Mouse (Mus musculus) adrenal gland, adult 8-10 months (tissue): Measurements from ENCODE around the gene Cyth1. TPM values are rescaled to one million over a fixed set of nuclear protein-coding genes. Genes with fewer than 3 reads are reported as not detected.

ENCODE experiments used
- DNase-seq: peaks from one replicate; pipeline ENCODE4 v3.0.0; 2022
- total RNA-seq, 4 experiments: library from RNA; stranded (reverse); gene quantifications; 2 replicates each; pipeline ENCODE4 v1.2.4; 2022

Cyth1 gene
- total RNA-seq, 4 experiments from 2014 or later = 23.4 to 28.1 (median 24.4) TPM

DNA sequence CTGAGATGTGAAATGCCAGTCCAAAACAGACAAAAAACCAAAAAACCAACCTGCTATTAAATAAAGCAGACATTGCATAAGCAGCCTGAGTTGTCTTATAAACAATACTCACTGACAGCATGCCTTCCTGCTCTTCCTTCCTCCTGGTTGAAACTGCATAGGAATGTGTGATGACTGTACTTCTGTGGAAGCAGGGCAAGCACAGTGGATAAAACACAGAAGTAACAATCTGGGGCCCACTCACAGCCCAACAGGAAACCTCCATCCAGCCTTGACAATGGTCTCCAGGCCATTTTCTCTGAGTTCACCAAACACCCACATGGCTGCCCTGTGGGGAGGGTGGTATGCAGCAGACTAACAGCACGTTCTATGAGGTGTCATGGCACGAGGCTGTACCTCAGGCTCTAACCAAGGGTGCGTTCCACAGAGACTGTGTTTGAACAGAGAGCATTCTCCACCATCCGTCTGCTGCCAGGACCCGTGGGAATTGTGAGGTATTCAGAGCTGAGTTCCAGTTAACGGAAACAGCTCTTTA is 26.0 kb downstream of the Cyth1 start:
- no peak for DNase-seq

DNA sequence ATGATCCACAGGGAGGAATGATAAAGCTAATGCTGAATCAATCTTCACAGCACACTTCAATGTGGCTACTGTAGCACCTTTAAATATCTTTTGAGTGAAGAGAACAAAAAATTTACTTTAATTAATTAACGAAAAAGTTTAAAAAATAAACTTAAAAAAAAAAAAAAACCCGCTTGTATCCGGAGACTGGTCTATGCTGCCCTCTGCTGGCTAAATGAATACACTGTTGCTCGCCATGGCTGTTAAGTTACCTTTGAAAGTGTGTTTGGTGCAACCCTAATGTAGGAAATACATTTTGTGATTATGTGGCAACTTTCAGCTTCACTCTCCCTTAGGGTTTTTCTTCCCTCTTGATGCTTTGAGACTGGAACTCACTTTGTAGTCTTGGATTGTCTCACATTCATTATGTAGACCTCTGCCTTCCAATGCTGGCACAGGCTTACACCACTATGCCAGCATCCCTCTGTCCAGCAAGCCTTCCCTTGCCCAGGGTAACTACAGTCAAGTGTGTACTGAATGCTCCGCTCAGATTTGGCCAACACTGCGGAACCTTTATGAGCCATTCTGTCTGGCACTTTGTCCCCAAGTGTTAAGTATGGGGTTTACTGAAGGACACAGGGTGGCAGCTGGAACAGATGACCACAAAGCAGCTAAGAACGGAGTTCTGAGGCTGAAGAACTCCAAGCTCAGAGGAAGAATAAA is 27.7 kb downstream of the Cyth1 start:
- DNase-seq = no peak

DNA sequence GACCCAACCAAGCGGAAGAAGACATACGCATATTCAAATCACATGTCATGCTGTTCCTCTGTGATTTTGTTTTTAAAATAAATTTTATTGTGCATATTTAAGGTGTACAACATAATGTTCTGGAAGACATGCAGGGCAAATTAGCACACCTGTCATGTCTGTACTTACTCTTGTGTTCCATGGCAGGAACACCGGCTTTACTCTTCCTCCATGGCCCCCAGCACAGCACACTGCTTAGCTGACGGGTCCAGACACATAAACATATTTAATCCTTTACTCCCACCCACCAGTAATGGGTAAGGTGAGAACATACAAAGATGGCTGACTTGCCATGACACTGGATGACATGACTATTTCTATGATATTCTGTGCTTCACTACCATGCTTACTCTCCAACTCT is 29.3 kb downstream of the Cyth1 start:
- no peak for DNase-seq

DNA sequence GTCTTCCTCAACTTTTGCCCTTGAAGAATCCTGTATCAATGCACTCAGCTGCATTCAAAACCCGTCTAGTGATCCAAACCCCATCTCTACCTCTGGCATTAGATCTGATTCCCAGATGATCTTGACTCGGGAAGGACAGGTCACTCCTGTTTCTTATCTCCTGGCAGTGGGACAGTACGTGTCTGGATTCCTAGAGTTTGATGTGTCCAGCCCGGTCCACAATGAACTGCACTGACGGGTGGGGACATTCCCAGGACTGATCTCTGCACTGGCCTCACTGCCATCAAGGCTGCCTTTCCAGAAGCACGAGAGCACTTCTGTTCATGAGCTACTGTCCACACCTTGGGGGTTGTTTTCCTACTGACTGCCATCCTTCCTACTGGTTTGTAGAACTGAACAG is 31.9 kb downstream of the Cyth1 start:
- no peak for DNase-seq

DNA sequence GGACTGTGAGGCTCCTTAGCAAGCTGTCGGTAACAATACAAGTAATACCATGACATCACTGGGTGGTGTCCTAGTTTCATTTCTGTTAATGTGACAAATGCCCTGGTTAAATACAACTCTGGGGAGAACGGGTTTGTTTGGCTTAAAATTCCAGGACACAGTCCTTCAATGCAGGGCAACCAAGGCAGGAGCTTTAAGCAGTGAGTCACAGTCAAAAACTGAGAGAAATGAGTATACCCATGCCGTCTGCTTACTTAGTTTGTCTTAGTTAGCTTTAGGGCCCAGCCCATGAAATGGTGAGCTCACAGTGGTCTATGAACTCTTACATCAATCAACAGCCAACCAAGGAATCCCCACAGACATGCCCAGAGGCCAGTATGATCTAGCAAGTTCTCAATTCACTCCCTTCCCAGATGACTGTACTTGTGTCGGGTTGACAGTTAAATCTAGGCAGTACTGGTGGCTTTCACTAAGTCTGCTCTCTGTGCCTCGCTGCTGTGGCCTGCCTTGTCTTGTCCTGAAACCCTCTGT is 32.4 kb downstream of the Cyth1 start:
- DNase-seq = no peak

DNA sequence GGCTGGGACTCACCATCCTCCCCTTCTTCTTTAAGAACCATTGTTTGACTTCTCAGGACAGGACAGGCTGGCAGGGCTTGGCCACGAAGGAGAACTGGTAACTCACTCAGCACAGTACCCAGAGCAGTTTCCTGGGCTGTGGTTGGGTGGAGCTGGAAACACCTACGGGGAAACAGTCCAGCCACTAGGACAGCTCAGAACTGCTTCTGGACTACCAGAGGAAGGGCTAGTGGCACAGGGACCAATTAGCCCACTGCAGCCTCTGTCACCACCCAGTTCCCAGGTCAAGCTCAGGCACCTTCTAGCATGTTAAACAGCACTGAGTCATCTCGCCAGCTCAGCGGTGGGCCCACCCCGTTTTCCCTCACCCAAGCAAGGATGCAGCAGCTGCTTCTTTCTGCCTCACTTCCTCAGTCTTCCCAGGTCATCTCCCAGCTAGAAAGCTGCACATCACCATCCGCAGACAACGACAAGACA is 35.7 kb downstream of the Cyth1 start:
- DNase-seq = no peak

DNA sequence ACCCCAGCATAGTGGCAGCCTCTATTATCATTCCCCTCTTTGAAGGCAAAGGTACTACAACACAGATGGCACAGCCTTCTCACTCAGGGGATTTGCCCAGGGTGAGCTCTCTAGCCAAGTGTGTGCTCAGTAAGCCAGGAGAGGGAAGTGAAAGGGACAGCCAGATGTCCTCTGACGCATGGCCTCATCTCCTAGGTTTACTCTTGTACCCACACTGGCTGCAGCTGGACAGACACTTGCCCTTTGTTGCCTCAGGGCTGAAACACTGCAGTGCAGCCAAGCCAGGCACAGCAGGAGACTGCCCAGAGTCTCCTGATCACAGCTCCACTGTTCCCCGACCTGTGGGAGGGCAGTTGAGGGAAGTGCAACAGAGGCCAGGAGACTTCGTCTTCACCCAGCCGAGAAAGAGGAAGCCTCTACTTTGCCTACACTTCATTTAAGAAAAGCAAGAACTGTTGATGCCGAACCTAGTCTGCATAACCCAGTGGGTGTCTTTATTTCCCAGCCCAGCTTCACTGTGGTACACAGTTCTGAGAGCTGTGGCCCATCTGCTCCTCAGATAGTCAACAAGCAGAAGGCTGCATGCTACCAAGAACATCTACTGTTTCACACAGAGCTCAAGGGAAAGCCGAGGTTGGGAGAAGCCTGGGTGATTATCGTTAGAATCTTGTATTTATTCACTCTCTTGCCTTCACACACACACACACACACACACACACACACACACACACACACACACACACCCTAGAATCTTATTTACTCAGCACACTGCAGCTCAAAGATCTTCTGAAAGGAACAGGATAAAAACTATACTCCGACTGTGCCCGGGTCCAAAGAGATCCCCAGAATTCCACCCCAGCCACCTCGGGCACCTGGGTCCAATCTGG is 36.4 kb downstream of the Cyth1 start:
- no peak for DNase-seq

DNA sequence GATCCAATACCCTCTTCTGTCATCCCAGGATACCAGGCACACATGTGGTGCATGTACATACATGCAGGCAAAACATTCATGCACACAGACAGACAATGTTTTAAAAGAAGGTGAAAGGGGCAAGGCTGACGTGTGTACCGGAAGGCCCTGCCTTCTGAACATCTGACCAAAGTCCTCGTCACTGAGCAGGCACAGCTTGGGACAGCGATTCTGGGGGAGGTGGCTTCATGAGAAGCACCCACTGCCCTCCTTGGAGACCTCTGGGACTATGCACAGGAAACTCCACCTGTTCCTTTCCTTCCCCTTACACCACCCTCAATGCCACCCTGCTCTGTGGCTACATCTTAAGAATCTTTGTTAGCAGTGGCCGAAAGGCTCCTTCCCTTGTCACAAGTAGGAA is 37.4 kb downstream of the Cyth1 start:
- DNase-seq = no peak

DNA sequence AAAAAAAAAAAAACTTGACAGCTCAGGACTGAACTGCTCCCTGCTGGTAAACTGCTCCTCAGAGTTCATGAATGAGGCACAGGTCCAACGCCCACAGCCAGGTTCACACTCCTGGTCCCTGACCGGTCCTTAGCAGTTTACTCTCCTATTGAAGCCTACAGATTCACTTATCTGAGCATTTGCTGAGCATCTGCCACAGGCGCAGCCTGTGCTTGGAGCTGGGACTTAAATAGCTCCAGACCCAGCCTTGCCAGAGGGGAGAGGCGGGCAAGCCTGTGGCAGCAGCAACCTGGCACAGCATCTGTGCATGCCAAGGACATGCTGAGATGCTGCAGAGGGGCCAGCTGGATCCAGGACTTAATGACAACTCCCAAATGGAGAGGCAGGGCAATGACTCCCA is 38.3 kb downstream of the Cyth1 start:
- no peak for DNase-seq

DNA sequence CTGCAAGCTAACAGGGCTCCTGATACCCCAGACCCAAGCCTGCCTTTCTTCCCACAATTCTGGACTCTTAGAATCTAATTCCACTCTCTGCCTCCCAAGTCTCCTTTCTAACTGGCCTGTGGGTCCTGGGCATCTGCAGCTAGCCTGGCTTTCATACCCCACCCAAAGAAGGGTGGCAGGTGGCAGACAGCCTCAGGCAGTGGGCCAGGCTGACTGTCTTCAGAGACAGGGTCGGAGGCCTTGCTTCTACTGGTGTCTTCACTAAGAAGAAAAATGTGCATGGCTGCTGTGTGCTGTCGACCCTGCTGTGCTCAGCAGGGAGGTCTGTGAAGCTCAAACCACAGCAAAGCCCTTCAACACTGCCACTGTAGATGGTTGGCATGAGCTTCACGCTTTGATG is 39.0 kb downstream of the Cyth1 start:
- no peak for DNase-seq

DNA sequence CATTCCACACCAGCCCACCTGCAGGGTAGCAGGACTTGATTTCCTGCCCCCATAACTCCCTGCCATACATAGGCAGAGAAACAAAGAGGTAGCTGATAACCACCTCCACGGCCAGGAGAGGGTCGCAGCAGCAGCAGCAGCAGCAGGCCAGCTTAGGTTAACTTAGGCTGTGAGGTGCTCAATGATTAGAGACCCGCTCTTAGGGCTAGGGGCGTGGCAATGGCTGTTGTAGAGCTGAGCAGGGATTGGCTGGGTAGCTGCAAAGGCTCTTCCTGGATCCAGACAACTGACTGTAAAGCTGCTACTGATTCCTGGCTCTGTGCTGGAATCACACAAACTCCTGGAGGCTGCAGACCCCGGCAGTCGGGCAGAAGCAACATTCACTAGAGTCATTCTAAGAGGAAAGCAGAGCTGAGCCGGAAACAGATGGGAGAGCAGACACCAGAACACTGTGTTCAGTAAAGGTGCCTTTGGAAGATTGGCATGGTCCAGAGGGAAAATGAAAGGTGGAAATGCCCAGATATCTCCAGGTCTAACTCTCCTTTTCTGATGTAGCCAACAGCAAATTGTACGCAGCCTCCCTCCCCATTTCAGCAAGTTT is 39.6 kb downstream of the Cyth1 start:
- no peak for DNase-seq

DNA sequence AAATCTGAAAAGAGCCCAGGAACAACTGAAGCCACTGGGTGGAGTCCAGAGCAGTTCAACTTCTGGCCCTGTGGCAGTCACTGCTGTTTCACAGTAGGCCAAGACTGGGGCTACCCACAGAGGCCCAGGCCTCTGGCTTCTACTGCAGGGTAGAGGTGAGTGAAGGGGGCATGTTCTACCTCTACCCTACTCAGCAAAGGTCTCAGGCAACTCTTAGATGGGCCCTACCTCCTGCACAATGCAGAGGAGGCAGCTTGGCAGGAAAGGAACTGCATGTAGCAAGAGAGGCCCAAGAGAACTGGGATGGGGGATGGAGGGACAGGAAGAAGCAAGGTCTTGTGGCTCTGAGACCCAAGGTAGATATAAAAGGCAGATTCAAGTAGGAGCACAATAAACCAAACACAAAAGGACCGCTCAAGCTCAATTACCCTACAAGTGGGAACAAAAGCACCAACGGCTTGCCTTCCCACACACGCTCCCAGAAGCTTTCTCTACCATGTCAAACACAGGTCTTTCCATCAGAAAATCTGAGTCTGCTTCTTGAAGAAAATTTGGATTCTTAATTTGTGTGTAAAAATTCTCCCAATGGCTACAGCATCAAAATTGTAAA is 40.9 kb downstream of the Cyth1 start:
- no peak for DNase-seq

DNA sequence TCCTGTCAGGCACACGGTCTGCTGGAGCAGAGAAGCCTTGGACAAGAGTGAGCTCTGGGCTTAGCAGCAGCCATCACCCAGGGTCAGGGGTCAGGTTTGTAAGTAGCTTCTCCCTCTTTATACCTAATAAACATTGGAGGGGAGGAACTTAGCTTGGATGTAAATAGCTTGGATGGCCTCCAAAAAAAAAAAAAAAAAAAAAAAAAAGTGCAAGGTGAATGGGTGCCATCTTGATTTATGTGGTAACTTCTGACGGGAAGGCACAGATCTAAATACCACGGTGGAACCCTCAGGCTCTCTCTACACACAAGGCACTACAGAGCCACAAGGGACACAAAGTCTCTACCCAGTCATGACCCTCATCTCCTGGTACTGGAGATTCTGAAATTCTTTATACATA is 42.1 kb downstream of the Cyth1 start:
- DNase-seq = no peak

DNA sequence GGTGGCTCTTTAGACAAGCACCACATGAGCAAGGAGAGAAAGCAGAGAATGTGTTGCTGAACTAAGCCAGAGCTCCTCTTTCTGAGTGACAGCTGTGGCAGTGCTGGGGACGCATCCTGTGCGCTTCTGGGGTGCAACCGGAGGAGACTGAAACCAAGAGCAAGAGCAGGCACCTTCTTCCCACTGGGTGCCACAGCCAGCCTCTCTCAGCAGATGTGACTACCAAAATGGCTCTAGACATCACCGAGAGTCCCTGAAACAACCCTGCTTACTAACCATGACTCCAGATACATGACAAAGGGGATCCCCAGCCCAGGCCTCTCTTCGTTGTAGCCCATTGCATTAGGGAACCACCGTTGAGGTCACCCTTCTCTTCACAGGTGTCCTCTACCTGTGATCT is 44.9 kb downstream of the Cyth1 start:
- no peak for DNase-seq

DNA sequence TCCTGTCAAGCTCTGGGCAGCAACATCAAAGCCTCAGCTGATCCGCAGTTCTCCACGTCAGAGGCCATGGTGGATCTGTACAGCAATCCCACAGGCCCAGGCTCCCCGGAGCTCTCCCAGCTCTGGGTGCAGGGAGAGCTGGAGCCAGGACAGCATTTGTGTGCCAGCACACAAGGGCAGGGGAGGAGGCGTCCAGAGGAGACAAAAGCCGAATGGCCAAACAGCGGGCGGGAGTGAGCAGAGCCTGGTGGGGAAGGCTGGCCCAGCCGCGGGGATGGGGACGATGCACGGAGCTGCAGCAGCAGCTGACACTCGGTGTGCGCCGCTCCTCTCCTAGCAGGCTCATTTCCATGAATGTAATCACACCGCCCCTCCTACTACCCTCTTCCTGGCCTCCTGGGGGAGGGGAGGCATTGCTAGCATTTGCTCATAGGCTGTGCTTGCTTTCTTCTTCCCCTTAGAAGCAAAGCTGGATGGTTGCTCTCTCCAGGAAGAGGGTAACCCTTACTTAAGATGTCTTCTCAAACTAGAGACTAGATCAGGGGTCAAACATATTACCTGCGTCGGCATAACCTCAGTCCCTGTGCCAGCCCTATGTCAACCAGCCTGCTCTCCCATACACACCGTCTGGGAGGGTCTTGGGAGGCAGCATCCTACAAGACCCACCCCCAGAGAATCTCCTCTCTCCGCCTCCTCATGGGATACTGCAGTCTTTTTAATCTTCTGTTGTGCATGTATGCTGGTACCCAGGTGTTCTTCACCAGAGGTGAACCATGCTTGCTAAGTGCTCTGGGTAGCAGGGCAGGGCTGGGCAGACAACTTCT is 45.8 kb downstream of the Cyth1 start:
- DNase-seq = peak; percentile 51

DNA sequence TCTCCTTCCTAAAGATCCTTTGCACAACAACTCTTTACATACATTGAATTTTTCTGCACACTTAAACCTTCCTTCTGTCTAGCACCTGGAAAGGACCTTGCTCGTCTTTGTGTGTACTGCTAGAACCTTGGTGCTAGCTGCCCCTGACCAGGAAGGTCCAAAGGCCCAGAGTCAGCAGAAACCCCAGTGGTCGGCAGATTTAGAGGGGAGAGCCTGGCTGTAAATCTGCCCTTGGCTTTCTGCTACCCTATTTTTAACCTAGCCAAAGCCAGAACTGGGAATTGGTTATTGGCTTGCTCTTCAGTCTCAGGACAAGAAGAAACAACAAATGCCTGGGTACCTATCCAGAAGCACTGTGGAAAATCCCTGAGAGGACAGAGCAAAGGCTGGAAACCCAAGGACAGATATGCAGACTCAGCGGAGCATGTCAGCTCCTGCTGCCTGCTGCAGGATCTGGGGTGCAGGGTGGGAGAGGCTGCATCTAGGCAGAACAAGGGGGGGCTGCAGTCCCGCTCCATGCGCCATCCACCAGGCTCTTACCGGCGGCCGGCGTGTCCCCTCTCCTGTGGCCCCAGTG is 46.5 kb downstream of the Cyth1 start:
- DNase-seq = no peak

DNA sequence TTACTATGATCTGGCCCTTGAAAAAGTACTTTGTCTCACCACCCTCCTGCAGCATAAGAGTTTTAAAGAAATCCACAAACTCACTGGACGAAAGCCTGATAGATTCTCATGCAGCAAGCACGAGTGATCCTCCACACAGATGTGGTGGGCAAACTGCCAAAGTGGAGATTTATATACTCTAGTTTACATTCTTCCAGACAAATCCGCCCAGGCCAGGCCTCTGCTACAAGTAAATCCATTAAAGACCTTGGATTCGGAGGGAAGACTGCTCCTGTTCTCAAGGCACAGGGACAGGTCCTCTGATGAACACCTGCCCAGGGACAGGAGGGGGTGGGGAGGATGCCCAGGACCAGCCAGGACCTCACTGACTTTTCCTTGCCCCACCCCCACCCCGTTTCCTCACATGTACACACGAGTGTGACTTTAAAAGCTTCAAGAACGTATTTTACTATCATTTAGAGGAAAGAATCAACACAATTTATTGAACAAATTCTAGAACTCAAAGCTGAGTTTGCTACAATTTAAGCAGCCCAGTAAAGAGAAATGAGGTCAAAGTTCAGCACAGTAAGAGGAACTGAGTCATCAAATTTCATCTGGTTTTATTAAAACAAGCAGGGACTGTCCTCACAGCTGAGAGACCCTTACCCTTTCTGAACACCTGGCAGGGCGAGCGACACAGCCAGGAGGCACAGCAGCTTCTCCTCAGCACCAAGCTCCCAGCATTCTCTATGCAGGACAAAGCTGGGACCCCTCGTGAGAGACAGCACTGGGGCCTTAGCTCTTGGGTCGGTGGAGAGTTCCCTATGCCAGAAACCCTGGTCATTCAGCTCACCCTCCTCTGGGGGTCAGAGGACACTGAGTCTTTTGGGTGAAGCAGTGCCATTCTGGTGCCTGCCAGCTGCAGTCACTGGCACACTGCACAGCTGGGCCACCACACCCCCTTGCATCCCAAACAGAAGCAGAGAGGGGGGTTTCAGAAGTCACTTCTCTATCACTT is 47.3 kb downstream of the Cyth1 start:
- no peak for DNase-seq

DNA sequence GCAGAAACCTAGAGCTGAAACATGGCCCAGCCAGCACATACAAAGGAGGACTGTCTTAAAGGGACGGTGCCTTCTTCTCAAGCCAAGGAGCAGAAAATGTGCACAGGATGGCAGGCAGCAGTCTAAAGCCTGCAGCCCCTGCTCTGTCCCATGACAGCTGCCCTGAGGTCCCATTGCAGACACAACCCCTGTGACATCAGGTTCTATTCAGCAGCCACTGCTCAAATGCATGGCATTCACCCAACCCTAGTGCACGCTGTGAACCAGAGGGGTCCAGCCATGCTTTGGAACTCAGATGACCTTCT is 50.1 kb downstream of the Cyth1 start:
- no peak for DNase-seq

DNA sequence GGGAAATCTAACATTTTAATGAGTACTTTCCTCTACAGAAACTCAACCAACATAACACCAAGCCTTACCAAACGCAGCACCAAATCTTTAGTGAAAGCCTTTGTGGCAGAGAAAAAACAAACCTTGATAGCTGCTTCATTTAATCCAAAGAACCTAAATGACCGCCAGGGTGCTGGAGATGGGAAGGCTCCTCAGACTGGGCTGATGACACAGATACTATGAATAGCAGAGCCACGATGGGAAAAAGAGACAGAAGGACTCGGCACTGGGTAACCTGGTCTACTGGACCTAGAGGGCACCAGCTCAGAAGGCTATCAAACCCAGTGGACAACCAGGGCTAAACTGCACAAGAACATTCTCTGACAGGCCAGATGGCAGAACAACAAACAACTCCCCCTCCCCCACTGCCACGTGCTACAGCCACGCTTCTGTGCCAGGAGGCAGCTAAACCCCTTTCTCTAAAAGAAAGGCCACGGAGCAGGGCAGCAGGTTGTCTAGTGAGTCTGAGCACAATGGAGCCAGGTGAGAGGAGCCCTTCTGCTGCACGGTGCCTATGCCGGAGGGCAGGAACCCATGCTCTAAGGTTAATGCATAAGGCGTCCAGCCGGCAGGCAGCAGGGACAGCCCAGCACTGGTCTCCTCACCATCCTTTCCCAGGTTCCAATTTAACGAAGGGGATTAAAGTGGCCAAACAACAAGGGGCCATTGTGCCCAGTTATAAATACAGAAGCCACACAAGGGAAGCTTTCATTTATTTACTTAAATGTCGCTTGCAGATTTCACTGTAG is 50.7 kb downstream of the Cyth1 start:
- DNase-seq = peak; percentile 25
